Mouse (Mus musculus): ENCODE data around the gene Map3k20. TPM values are rescaled to one million over a fixed set of nuclear protein-coding genes. Genes with fewer than 3 reads are reported as not detected.
A peak's percentile ranks its signal among the peaks of the same experiment; 100 is the strongest.

Gene Map3k20
- polyA plus RNA-seq, 1 experiment from 2014 or later: 8.2 TPM

DNA sequence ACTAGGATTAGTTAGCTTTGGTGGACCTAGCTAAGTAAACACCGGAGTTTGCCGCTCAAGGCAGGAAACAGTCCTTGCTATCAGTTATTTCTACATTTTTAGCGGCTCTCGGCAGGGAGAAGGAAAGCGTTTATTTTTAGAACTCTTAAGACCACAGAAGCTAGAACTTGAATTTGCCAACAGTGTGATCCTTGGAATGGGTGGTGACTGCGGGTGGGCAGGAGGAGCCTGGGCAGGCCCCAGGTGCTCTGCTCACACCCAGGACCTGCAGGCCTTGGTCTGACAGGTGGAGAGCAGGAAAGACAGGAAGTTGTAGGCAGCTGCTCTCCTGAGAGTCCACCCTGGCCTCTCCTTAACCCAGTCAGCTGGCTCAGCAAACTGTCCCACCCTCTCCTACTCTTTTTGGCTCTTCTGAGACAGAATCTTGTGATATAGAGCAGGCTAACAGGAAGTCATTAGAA, 83.7 kb downstream of the Map3k20 start:
- Histone ChIP-seq H3K4me3 (no peak overlapping the region), H3K9me3 (replicated peaks) (no peaks in the 10 kb centered on the region), H3K4me1 (peaks cover 7% of the 10 kb centered on the region), H3K27ac (replicated peaks) (no peak overlapping the region), H3K27me3 (ENCODE audit: low read depth, poor library complexity, severe bottlenecking) (no peaks in the 10 kb centered on the region), H3K36me3 (no peaks in the 10 kb centered on the region)
- no peak for DNase-seq (ENCODE audit: low spot score)
- WGBS: 86% methylated on average over 6 of the region's 6 CpGs

DNA sequence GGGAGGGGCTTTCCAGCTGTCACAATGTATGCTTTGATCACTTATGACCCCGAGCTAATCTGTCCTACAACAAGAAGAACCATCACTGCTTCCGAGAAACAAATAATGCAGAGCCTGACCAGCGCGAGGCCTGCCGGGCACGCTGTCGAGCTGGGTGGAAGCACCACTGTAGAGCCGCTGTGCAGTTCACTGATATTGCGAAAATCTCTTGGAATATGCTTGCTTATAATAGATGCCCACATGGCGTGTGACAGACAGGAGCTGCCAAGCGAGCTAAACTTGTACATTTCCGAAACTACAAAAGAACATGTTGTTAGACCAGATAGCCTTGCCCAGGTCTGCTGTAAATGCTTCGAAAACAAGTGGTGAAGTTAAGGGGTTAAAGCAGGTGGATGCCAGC, 86.7 kb downstream of the Map3k20 start:
- no peak overlapping the region for H3K4me3 ChIP-seq
- H3K4me1 ChIP-seq: peaks cover 7% of the 10 kb centered on the region
- WGBS: 86% methylated on average over 13 of the region's 13 CpGs
- no peaks in the 10 kb centered on the region for H3K36me3 ChIP-seq
- no peak overlapping the region for H3K27ac ChIP-seq (replicated peaks)
- DNase-seq (ENCODE audit: low spot score): no peak
- H3K27me3 ChIP-seq (ENCODE audit: low read depth, poor library complexity, severe bottlenecking): no peaks in the 10 kb centered on the region
- H3K9me3 ChIP-seq (replicated peaks): no peaks in the 10 kb centered on the region

DNA sequence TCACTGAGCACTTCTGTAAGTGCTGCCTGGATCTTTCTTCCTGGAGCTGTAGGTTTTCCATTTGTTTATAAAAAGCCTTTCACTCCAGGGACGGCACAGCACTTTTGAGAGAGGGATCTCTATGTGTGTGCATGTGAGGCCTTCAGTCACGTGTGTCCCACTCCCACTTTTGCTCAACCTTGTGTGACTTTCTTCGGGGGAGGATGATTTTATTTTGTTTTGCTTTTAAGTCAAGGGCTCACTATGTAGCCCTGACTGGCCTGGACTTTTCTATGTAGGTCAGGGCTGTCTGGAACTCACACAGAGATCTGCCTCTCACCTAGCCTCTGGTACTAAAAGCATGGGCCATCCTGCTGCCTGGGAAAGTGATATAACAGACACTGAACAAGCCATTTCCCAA, 88.6 kb downstream of the Map3k20 start:
- Histone ChIP-seq H3K27me3 (ENCODE audit: low read depth, poor library complexity, severe bottlenecking) (no peaks in the 10 kb centered on the region), H3K4me1 (peaks cover 7% of the 10 kb centered on the region), H3K4me3 (no peak overlapping the region), H3K36me3 (no peaks in the 10 kb centered on the region; the same call in 1 of the 2 replicates), H3K9me3 (replicated peaks) (no peaks in the 10 kb centered on the region), H3K27ac (replicated peaks) (no peak overlapping the region)
- 92% methylated on average over 3 of the region's 3 CpGs for WGBS
- DNase-seq (ENCODE audit: low spot score): no peak

DNA sequence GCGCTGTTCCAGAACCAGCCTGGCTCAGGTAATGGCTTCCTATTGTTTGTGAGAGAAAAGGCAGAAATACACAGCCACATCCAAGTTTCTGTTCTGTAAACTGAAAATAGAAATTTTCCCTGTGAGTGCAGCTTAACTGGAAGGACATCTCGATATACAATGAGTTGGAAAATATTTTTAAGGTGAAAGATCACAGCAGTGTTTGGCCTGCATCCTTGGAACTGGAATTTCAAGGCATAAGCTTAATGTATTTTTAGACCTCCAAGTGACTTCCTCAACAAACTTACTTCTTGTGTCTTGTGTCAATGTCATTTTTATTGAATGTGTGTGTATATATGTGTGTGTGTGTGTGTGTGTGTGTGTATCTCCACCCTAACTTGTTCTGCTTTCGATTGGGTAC, 90.4 kb downstream of the Map3k20 start:
- H3K36me3 ChIP-seq: peaks cover 7% of the 10 kb centered on the region; the same call in 1 of the 2 replicates

DNA sequence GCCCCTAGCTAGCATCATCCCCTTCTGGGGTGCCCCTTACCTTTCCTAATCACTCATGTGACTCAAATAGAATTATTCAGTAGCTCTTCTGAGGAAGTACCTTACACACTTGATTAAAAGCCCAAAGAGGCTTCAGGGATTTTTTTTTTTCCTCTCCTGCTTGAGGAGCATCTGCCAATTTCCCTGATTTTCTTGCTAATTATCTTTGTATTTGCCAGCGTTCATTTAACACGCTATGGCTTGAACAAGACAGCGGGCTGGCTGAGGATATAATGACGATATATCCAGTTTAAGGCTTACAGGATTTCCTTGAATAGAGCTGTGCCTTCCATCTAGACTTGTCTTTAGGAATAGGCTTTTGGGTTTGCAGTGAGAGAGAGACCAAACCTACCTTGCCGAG, 91.5 kb downstream of the Map3k20 start:
- peaks cover 6% of the 10 kb centered on the region for H3K4me1 ChIP-seq
- H3K27me3 ChIP-seq (ENCODE audit: low read depth, poor library complexity, severe bottlenecking): no peaks in the 10 kb centered on the region
- peaks cover 7% of the 10 kb centered on the region; the same call in 1 of the 2 replicates for H3K36me3 ChIP-seq
- no peak for DNase-seq (ENCODE audit: low spot score)
- H3K9me3 ChIP-seq (replicated peaks): no peaks in the 10 kb centered on the region
- no peak overlapping the region for H3K4me3 ChIP-seq
- no peak overlapping the region for H3K27ac ChIP-seq (replicated peaks)
- WGBS: 93% methylated on average over 5 of the region's 5 CpGs

More for the DNA sequence above, 90.4 kb downstream of the Map3k20 start:
- DNase-seq (ENCODE audit: low spot score): no peak
- Histone ChIP-seq H3K4me1 (peaks cover 7% of the 10 kb centered on the region), H3K9me3 (replicated peaks) (no peaks in the 10 kb centered on the region), H3K27me3 (ENCODE audit: low read depth, poor library complexity, severe bottlenecking) (no peaks in the 10 kb centered on the region), H3K27ac (replicated peaks) (no peak overlapping the region), H3K4me3 (no peak overlapping the region)
- WGBS: 90% methylated on average over 3 of the region's 3 CpGs

DNA sequence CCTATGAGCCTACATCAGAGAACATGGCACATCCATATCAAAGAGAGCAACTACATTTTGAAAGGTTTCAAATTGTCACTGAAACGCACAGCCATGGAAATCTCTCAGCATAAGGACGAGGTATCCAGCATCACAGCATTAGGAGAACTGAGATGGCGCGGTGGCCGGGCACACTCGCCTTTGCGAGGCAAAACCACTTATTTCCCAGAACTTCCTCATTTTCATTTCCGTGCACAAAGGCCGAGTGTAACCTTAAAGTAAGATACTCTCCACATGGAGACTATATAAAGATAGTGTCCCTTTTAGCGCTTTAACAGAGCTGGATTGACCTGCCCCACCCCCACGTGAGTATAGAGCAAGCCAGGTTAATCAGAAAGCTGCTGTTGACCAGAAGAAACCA, 94.0 kb downstream of the Map3k20 start:
- no peaks in the 10 kb centered on the region for H3K9me3 ChIP-seq (replicated peaks)
- peaks cover 7% of the 10 kb centered on the region; the same call in 1 of the 2 replicates for H3K36me3 ChIP-seq
- no peak for DNase-seq (ENCODE audit: low spot score)
- H3K4me1 ChIP-seq: no peaks in the 10 kb centered on the region
- H3K27ac ChIP-seq (replicated peaks): no peak overlapping the region
- WGBS: 94% methylated on average over 11 of the region's 11 CpGs
- H3K27me3 ChIP-seq (ENCODE audit: low read depth, poor library complexity, severe bottlenecking): no peaks in the 10 kb centered on the region
- no peak overlapping the region for H3K4me3 ChIP-seq

DNA sequence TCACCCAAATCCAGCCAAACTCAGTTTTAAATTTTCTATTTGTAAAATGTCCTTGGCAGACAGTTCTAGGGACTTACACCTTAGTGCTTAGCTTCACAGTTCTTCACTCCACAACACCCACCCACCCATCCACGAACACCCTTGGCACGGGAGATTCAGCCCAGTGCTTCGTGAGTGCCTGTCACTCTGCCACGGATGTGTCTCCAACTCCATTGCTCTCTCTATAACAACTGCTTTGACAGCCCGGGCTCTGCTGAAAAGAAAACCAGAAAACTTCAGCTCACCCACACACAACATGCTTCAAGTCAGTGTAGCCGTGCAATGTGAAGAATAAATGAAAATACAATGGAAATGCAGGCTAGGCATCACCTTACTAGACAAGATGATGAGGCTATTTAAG, 97.2 kb downstream of the Map3k20 start:
- Histone ChIP-seq H3K4me1 (no peaks in the 10 kb centered on the region), H3K4me3 (no peak overlapping the region), H3K36me3 (peaks cover 7% of the 10 kb centered on the region; the same call in 1 of the 2 replicates), H3K9me3 (replicated peaks) (no peaks in the 10 kb centered on the region), H3K27me3 (ENCODE audit: low read depth, poor library complexity, severe bottlenecking) (no peaks in the 10 kb centered on the region), H3K27ac (replicated peaks) (no peak overlapping the region)
- DNase-seq (ENCODE audit: low spot score): no peak
- 89% methylated on average over 6 of the region's 6 CpGs for WGBS

DNA sequence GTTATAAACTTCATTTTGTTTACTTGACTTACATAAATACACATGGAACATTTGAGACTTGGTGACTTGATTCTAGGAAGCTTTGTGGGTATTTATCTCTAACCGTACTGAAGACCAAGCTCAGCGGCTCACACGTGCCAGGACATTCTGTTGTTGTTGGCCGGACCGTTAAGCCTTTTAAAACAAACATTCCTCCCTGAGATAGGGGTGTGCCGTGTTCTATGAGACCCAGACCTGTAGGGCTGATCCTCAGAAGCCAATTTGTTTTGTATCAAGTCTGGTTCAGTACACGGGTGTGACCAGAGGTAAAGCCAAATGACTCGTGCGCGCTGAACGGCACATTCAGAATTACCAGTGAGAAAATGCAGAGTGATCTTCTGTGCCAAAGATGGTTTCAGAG, 97.9 kb downstream of the Map3k20 start:
- Histone ChIP-seq H3K9me3 (replicated peaks) (no peaks in the 10 kb centered on the region), H3K27me3 (ENCODE audit: low read depth, poor library complexity, severe bottlenecking) (no peaks in the 10 kb centered on the region), H3K4me3 (no peak overlapping the region), H3K4me1 (no peaks in the 10 kb centered on the region), H3K36me3 (peaks cover 7% of the 10 kb centered on the region; the same call in 1 of the 2 replicates), H3K27ac (replicated peaks) (no peak overlapping the region)
- WGBS: 75% methylated on average over 11 of the region's 11 CpGs
- DNase-seq (ENCODE audit: low spot score): no peak

DNA sequence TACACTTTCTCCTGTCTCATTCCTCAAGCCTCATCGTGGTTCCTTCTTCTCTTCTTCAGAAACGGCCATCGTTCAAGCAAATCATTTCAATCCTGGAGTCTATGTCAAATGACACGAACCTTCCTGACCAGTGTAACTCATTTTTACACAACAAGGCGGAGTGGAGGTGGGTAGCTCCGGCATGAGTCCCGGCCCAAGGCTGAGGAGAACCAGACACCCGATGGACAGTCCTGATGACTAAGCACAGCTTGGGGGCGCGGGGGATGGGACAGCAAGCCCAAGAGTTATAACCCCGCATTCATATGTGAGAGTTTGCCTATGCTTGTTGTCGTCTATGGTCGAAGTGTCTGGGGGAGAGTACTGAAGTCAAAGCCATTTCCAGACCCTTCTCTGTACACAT, 104.0 kb downstream of the Map3k20 start:
- no peaks in the 10 kb centered on the region for H3K27me3 ChIP-seq (ENCODE audit: low read depth, poor library complexity, severe bottlenecking)
- H3K36me3 ChIP-seq: no peaks in the 10 kb centered on the region
- peaks cover 13% of the 10 kb centered on the region; the same call in 1 of the 2 replicates for H3K4me1 ChIP-seq
- no peak overlapping the region for H3K4me3 ChIP-seq
- no peak for DNase-seq (ENCODE audit: low spot score)
- no peak overlapping the region for H3K27ac ChIP-seq (replicated peaks)
- WGBS: 93% methylated on average over 13 of the region's 13 CpGs
- H3K9me3 ChIP-seq (replicated peaks): no peaks in the 10 kb centered on the region

DNA sequence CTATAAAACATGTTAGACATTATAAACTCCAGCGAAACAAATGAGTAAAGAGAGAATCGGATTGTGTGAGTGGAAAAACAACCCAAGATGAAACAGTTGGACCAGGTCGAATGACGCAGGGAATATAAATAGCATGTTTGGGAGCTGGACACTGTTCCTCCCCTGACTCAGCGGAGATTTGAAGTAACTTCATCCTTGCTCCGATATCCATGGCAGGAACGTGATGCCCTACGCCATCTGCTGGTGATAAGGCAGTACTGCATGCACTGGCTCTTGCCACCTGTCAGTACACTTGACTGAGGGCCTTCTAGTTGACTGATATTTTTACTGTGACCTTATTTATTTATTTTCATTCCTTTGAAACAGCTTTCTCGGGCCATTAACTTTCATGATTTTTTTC, 104.5 kb downstream of the Map3k20 start:
- 27% methylated on average over 9 of the region's 9 CpGs for WGBS
- DNase-seq (ENCODE audit: low spot score): peak; percentile 77
- H3K4me3 ChIP-seq: no peak overlapping the region

DNA sequence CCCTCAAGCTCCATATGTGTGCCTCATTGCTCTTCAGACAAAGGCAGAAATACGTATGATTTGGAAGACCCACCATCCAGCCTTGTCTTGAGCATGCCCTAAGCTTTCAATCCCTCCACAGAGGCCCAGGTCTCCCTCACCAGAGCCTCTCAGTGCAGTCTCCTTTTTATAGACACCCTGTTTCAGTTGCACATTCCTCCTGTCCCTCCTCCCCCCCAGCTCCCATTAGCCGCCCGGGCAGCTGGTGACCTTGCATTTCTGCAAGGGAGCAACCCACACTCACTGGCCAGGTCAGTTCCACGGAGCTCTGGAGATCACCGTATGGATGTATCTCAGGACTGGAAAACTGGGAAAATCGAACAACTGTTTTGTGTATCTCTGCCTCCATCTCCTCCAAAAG, 105.0 kb downstream of the Map3k20 start:
- 82% methylated on average over 6 of the region's 6 CpGs for WGBS
- Histone ChIP-seq H3K9me3 (replicated peaks) (0 out of 2 replicates have a peak, but pooled peaks cover 3% of the 10 kb centered on the region), H3K4me3 (no peak overlapping the region), H3K4me1 (peaks cover 13% of the 10 kb centered on the region; the same call in 1 of the 2 replicates), H3K27ac (replicated peaks) (no peak overlapping the region), H3K36me3 (no peaks in the 10 kb centered on the region), H3K27me3 (ENCODE audit: low read depth, poor library complexity, severe bottlenecking) (no peaks in the 10 kb centered on the region)
- no peak for DNase-seq (ENCODE audit: low spot score)

More for the DNA sequence above, 104.5 kb downstream of the Map3k20 start:
- H3K36me3 ChIP-seq: no peaks in the 10 kb centered on the region
- H3K27me3 ChIP-seq (ENCODE audit: low read depth, poor library complexity, severe bottlenecking): no peaks in the 10 kb centered on the region
- no peaks in the 10 kb centered on the region for H3K9me3 ChIP-seq (replicated peaks)
- peaks cover 13% of the 10 kb centered on the region; the same call in 1 of the 2 replicates for H3K4me1 ChIP-seq
- H3K27ac ChIP-seq (replicated peaks): no peak overlapping the region

DNA sequence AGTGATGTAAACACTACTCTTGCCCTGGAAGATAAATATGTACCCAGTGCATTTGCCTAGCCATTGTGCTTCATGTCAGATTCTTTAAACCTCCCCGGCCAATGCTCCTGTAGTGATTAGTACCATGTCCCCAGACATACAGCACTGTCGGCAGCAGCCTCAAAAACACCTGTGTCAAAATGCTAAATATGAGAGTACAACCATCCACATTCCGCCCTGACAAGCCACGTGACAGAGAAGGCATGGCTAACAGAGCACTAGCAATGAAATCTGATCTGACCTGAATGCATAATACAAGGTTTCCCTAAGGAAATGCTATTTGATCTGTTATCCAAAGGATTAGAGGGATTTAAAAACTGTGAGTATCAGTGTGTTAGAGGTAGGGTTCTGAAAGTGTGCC, 105.6 kb downstream of the Map3k20 start:
- no peak overlapping the region for H3K27ac ChIP-seq (replicated peaks)
- H3K9me3 ChIP-seq (replicated peaks): peaks cover 7% of the 10 kb centered on the region
- 71% methylated on average over 4 of the region's 4 CpGs for WGBS
- no peaks in the 10 kb centered on the region for H3K27me3 ChIP-seq (ENCODE audit: low read depth, poor library complexity, severe bottlenecking)
- H3K4me3 ChIP-seq: no peak overlapping the region
- DNase-seq (ENCODE audit: low spot score): no peak
- H3K4me1 ChIP-seq: peaks cover 13% of the 10 kb centered on the region; the same call in 1 of the 2 replicates
- 0 out of 2 replicates have a peak, but pooled peaks cover 3% of the 10 kb centered on the region for H3K36me3 ChIP-seq

DNA sequence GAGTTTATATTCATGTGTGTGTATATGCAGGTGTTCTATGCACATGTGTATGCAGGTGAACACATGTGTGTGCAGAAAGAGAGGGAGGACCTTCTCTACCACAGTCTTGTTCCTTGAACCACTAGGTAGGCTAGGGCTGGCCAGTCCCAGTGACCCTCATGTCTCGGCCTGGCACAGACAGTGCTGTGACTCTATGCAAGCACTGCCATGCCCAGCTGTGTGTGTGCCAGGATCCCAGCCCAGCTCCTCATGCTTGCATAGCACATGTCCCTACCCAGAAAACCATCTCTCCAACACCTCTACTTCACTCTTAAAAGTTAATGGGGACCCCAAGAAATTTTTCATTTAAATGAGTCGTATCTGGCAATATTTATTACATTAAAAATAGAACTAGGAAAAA, 106.3 kb downstream of the Map3k20 start:
- Histone ChIP-seq H3K4me3 (no peak overlapping the region), H3K27me3 (ENCODE audit: low read depth, poor library complexity, severe bottlenecking) (no peaks in the 10 kb centered on the region), H3K27ac (replicated peaks) (no peak overlapping the region), H3K36me3 (peaks cover 5% of the 10 kb centered on the region; the same call in 1 of the 2 replicates), H3K9me3 (replicated peaks) (peaks cover 11% of the 10 kb centered on the region), H3K4me1 (peaks cover 13% of the 10 kb centered on the region; the same call in 1 of the 2 replicates)
- DNase-seq (ENCODE audit: low spot score): no peak
- 94% methylated on average over 2 of the region's 2 CpGs for WGBS
